Mouse (Mus musculus) lung, adult 2 months (tissue): ENCODE results near the gene Ramp1.

ENCODE experiments used
- CTCF ChIP-seq: fragments of 200-500 bp; IDR thresholded peaks from 2 replicates; pipeline ENCODE4 v1.5.1; 2011; ENCODE audit warnings: mild to moderate bottlenecking, low read length, control low read depth; ENCODE audit not compliant: insufficient read depth
- POLR2A ChIP-seq: fragments of 200-500 bp; IDR thresholded peaks from 2 replicates; pipeline ENCODE4 v1.6.1; 2011; ENCODE audit warnings: low read depth, mild to moderate bottlenecking, control low read depth, low read length, borderline replicate concordance; ENCODE audit errors: extremely low read depth

DNA sequence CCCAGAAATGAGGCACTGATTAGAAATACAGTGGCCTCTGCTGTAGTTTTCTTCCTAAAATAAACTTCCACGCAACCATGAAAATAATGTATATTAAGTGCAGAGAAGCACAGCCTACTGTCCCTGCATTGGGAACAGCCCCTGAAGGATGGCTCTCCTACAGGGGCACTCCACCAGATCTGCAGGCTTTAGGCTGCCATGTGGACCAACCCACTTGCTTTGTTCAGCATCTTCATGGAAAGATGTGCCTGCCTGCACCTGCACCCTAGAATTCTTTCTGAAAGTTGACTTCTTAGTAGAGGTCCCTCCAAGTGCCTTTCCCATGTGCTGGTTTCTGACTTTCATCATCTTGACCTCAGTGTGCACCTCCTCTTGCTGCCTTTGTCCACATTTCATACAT, 35.6 kb downstream of the Ramp1 start:
- TF ChIP-seq CTCF (no peak), POLR2A (no peak)
